Mouse (Mus musculus) midbrain, embryonic 14.5 days (tissue): ENCODE measurements around the gene Lmo2. TPM values are rescaled to one million over a fixed set of nuclear protein-coding genes. Genes with fewer than 3 reads are reported as not detected.

Source experiments
- ATAC-seq: fragments of 200-750 bp; cut with Nextera tagmentation; 2 replicates; pipeline ENCODE4 v1.8.0; 2017; ENCODE audit warnings: moderate number of reproducible peaks, moderate library complexity; ENCODE audit not compliant: low FRiP score, low TSS enrichment
- DNase-seq: peaks from one replicate; pipeline ENCODE4 v3.0.0-alpha.2; 2015
- H3K27ac ChIP-seq: fragments of 300-500 bp; sonication (generic); replicated peaks from 2 replicates; pipeline ENCODE4 v1.5.1; 2014; ENCODE audit warnings: mild to moderate bottlenecking, low read depth, low read length, moderate library complexity
- H3K27me3 ChIP-seq: fragments of 300-500 bp; sonication (generic); 2 replicates; pipeline ENCODE4 v1.6.1; 2014; ENCODE audit warnings: low read length, control low read depth, mixed read lengths; ENCODE audit not compliant: control insufficient read depth, insufficient read depth
- H3K36me3 ChIP-seq: fragments of 300-500 bp; sonication (generic); 2 replicates; pipeline ENCODE4 v1.6.1; 2014; ENCODE audit warnings: low read length, control low read depth; ENCODE audit not compliant: control insufficient read depth, insufficient read depth
- H3K4me1 ChIP-seq: fragments of 300-500 bp; sonication (generic); 2 replicates; pipeline ENCODE4 v1.6.1; 2014; ENCODE audit warnings: mild to moderate bottlenecking, antibody characterized with exemption, low read length, control low read depth; ENCODE audit not compliant: control insufficient read depth, insufficient read depth
- H3K4me2 ChIP-seq: fragments of 300-500 bp; sonication (generic); 2 replicates; pipeline ENCODE4 v1.6.1; 2014; ENCODE audit warnings: mild to moderate bottlenecking, low read length, moderate library complexity
- H3K4me3 ChIP-seq: fragments of 300-500 bp; sonication (generic); replicated peaks from 2 replicates; pipeline ENCODE4 v1.5.1; 2014; ENCODE audit warnings: low read depth, low read length
- H3K9ac ChIP-seq: fragments of 300-500 bp; sonication (generic); replicated peaks from 2 replicates; pipeline ENCODE4 v1.6.1; 2014; ENCODE audit warnings: mild to moderate bottlenecking, low read length, moderate library complexity
- H3K9me3 ChIP-seq: fragments of 300-500 bp; sonication (generic); 2 replicates; pipeline ENCODE4 v1.6.1; 2016; ENCODE audit warnings: low read length, control low read depth, mixed read lengths; ENCODE audit not compliant: control insufficient read depth
- WGBS: fragments of 180-500 bp; shearing (Covaris S2); extraction: QIAGEN DNeasy Blood & Tissue Kit; methylation state at CpG from one replicate; pipeline ENCODE4 v1.1.7; 2014; 5-methylcytosine and 5-hydroxymethylcytosine counted together
- polyA plus RNA-seq: library from polyadenylated mRNA; unstranded; fragments of >200 nt; fragmentation: Nextera tagmentation; extraction: Ambion mirVana; gene quantifications from 2 replicates; pipeline ENCODE4 v1.2.1, GENCODE M21; 2014

Lmo2 gene
- polyA plus RNA-seq, 1 experiment from 2014 or later = 31.6 TPM

DNA sequence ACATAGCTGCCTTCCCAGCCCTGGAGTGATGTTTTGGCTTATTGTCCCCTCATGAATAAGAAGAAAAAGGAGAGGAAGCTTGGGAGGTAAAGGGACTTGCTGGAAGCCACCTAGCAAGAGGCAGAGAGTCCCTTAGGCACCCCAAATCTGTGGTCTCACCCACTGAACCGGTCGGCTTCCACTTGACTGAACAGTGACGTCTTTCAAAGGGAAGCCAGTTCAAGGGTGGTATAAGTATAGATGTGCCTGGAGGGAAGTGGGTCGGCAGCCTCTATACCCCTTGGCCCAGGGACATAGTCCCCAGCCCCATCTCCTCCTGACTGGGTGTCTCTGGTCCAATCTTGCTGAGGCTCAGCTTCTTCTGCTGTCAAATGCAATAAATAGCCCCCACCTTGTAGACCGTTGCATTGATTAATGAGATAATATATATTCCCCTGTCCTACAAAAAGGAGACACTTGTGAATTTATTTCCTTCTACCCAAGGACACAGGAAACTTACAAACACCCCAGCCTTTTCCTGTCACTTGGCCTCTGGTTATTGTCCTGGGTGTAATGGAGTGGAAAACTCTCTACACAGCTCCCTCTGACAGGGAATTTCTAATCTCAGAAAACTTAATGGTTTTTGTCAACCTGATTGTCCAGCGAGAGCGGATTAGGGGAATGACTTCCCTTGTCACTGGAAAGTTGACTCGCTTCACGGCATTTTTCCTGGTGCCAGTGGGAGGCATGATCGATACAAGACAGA, 21.9 kb upstream of the Lmo2 start:
- H3K9me3 ChIP-seq = no peaks in the 10 kb centered on the region
- WGBS = 46% methylated on average over 10 of the region's 10 CpGs
- no peaks in the 10 kb centered on the region for H3K36me3 ChIP-seq
- H3K4me3 ChIP-seq = no peak overlapping the region
- no peak overlapping the region for H3K4me2 ChIP-seq
- ATAC-seq (no peak), DNase-seq (no peak)
- no peaks in the 10 kb centered on the region for H3K27me3 ChIP-seq
- H3K4me1 ChIP-seq = peaks cover 4% of the 10 kb centered on the region; the same call in 1 of the 2 replicates
- H3K9ac ChIP-seq = no peak overlapping the region
- H3K27ac ChIP-seq = no peak overlapping the region

DNA sequence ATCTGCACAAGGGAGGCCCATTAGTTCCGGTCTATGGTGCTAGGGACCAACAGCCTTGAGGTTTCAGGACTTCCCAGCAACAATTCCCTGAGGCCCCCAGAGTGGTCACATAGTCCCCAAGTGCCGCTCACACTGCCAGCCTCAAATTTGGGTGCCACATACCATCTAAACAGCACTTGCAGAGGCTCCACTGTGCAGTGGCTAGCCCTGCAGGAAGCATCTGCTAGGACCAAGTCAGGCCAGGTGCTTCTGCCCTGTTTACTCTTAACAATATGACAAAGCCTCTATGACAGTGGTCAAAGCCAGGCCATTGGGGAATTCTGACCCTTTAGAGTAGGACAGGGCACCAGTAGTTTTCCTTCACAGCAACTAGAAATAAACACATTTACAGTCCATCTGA, 21.1 kb upstream of the Lmo2 start:
- Histone ChIP-seq H3K27me3 (no peaks in the 10 kb centered on the region), H3K36me3 (no peaks in the 10 kb centered on the region), H3K4me3 (no peak overlapping the region), H3K27ac (no peak overlapping the region), H3K9ac (no peak overlapping the region), H3K4me2 (no peak overlapping the region), H3K9me3 (no peaks in the 10 kb centered on the region), H3K4me1 (0 out of 2 replicates have a peak, but pooled peaks cover 4% of the 10 kb centered on the region)
- ATAC-seq (no peak), DNase-seq (no peak)
- 82% methylated on average over 2 of the region's 2 CpGs for WGBS

DNA sequence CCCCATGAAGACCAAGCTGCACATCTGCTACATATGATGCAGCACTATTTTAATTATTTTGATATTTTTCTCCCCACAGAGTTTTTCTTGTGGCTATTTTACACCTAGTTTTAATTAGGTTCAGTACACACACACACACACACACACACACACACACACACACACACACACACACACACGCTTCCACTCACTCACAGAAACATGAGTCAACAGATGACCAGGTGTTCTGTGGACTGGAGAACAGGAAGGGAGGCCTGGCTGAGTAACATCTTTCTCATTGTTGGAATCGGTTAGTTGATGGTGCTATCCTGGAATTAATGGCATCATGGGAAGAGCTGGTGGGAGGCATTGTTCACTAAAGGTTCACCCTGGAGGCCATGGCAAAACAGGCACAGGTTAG, 20.1 kb upstream of the Lmo2 start:
- Histone ChIP-seq H3K27me3 (no peaks in the 10 kb centered on the region), H3K36me3 (no peaks in the 10 kb centered on the region), H3K9me3 (no peaks in the 10 kb centered on the region), H3K4me3 (no peak overlapping the region), H3K4me1 (0 out of 2 replicates have a peak, but pooled peaks cover 4% of the 10 kb centered on the region), H3K27ac (no peak overlapping the region), H3K4me2 (no peak overlapping the region), H3K9ac (no peak overlapping the region)
- DNase-seq = no peak
- ATAC-seq = no peak
- 90% methylated on average over 2 of the region's 2 CpGs for WGBS

DNA sequence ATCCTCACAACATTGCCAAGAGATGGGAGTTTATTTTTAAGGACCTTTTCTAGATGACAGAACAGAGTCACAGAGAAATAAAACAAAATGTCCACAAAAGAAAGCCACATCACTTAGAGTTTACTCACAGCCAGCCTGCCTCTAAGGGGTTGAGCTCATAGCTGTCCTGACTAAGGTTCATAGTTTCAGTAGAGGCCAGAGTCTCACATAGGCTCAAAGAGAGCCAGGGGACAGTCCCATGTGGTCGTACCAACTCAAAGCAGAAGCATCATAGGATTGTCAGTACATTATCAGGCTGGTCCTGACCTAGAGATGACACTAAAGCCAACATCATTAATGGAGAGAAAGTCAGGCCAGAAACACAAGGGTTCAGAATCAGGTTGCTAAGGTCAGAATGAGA, 19.2 kb upstream of the Lmo2 start:
- H3K4me3 ChIP-seq = no peak overlapping the region
- ATAC-seq = no peak
- no peaks in the 10 kb centered on the region for H3K27me3 ChIP-seq
- H3K27ac ChIP-seq = no peak overlapping the region
- no peaks in the 10 kb centered on the region for H3K9me3 ChIP-seq
- no peaks in the 10 kb centered on the region for H3K36me3 ChIP-seq
- no peak overlapping the region for H3K4me2 ChIP-seq
- 76% methylated on average over 1 of the region's 1 CpGs for WGBS
- H3K4me1 ChIP-seq = 0 out of 2 replicates have a peak, but pooled peaks cover 4% of the 10 kb centered on the region
- H3K9ac ChIP-seq = no peak overlapping the region
- no peak for DNase-seq

DNA sequence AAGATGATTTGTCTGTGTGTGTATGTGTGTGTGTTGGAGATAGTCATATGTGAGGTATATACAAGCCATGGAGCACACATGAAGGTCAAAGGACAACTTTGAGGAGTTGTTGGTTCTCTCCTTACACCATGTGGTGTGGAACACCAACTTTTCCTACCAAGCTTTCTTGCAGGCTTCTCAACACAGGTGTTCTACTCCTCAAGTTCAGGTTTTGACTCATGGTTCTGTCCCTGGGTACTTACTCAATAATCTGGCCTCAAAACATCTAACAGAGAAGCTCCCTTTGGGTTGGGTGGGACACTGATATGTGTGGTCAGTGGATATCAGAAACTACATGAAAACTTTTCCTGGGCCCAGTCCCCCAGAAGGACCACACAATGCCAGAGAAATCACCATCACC, 18.8 kb upstream of the Lmo2 start:
- Histone ChIP-seq H3K27ac (no peak overlapping the region), H3K27me3 (no peaks in the 10 kb centered on the region), H3K4me2 (no peak overlapping the region), H3K4me1 (0 out of 2 replicates have a peak, but pooled peaks cover 4% of the 10 kb centered on the region), H3K9ac (no peak overlapping the region), H3K9me3 (no peaks in the 10 kb centered on the region), H3K36me3 (no peaks in the 10 kb centered on the region), H3K4me3 (no peak overlapping the region)
- ATAC-seq (no peak), DNase-seq (no peak)

DNA sequence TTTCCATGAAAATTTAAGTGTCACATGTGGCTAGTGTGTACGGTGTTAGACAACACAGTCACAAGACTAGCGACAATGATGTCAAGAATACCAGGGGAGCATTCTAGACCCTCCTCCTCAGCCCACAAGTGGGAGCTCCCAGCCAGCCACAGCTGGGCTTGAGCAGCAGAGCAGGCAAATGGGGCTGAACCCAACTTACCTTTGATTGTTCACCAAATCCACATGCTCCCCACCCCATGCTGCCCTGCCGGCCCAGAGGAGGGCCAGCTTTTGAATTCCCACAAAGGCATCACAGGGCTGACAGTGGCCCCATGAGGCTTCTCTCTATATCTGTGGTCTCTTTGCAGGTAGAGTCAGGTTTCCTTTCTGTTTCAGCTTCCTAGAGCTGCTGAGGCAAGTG, 16.7 kb upstream of the Lmo2 start:
- H3K27ac ChIP-seq = no peak overlapping the region
- DNase-seq (no peak), ATAC-seq (no peak)
- H3K9me3 ChIP-seq = no peaks in the 10 kb centered on the region
- no peaks in the 10 kb centered on the region for H3K36me3 ChIP-seq
- no peak overlapping the region for H3K4me3 ChIP-seq
- no peaks in the 10 kb centered on the region for H3K27me3 ChIP-seq
- H3K4me2 ChIP-seq = no peak overlapping the region
- no peak overlapping the region for H3K9ac ChIP-seq
- 59% methylated on average over 3 of the region's 3 CpGs for WGBS
- H3K4me1 ChIP-seq = 0 out of 2 replicates have a peak, but pooled peaks cover 2% of the 10 kb centered on the region

DNA sequence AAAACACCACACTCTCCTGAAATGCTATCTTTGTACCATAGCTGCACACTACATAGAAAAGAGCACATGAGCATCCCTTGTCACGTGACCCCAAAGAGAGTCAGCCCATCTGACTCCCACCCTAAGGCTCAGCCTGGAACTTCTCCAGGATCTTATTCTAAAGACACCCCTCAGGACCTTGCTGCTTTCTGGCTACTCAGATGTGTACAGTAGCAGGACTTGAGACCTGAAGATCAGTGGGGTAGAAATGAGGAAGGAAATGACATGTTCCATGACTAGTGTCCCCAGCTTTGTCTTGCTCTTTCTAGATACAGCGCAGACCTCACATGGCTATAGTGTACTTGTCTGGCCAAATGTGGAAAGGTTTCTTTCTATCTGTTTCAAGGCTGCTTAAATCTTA, 12.9 kb upstream of the Lmo2 start:
- H3K9ac ChIP-seq = no peak overlapping the region
- H3K27me3 ChIP-seq = no peaks in the 10 kb centered on the region
- H3K4me1 ChIP-seq = no peaks in the 10 kb centered on the region
- WGBS = 96% methylated on average over 2 of the region's 2 CpGs
- no peak overlapping the region for H3K4me2 ChIP-seq
- H3K4me3 ChIP-seq = no peak overlapping the region
- H3K36me3 ChIP-seq = no peaks in the 10 kb centered on the region
- no peaks in the 10 kb centered on the region for H3K9me3 ChIP-seq
- ATAC-seq (no peak), DNase-seq (no peak)
- no peak overlapping the region for H3K27ac ChIP-seq

DNA sequence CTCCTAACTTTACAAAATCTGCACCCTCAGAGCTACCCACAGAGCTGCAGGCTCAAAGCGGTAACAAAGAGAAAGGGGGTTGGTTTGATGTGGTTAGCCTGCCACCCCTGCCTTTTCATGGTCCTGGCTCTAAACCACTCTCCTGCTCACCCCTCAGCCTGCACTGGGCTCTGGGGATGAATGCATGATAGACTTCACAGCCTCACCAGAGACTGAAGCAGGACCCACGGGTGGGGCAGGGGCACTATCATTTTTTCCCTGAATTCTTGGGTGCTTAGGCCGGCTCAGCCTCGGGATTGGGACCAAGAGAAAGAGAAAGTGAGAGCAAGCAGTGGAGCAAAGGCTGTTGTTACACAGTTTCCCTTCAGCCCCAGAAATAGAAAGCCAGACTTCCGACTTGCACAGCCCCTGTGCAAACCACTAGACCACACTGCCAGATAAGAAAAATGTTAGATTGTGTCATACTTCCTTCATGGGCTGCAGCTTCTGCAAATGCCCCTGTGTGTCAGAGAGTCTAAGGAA, 12.2 kb upstream of the Lmo2 start:
- Histone ChIP-seq H3K9ac (no peak overlapping the region), H3K27me3 (no peaks in the 10 kb centered on the region), H3K9me3 (no peaks in the 10 kb centered on the region), H3K4me2 (no peak overlapping the region), H3K4me3 (no peak overlapping the region), H3K36me3 (no peaks in the 10 kb centered on the region), H3K27ac (no peak overlapping the region), H3K4me1 (no peaks in the 10 kb centered on the region)
- WGBS = 77% methylated on average over 5 of the region's 5 CpGs
- no peak for ATAC-seq
- DNase-seq = no peak

DNA sequence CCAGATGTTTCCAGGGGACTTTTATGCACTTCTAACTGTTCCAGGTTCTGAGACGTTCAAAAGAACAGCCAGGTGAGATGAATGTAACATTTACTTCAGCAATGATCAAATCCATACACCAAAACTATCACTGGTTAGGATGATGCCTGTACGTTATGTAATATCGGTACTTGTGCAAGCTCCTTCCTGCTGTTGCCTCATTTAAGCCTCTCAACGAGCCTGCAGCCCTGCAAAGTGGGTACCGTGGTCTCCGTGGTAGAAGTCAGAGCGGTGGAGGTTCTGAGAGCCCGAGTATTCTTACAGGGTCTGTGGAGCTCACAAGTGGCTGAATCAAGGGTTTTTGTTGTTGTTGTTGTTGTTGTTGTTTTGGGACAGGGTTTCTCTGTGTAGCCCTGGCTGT, 10.9 kb upstream of the Lmo2 start:
- WGBS = 88% methylated on average over 8 of the region's 8 CpGs
- Histone ChIP-seq H3K4me3 (no peak overlapping the region), H3K36me3 (no peaks in the 10 kb centered on the region), H3K9ac (no peak overlapping the region), H3K27ac (no peak overlapping the region), H3K27me3 (no peaks in the 10 kb centered on the region), H3K4me2 (no peak overlapping the region), H3K9me3 (no peaks in the 10 kb centered on the region), H3K4me1 (no peaks in the 10 kb centered on the region)
- no peak for DNase-seq
- ATAC-seq = no peak
